Mouse (Mus musculus): Measurements from ENCODE around the gene Gng13.

Gng13 gene

DNA sequence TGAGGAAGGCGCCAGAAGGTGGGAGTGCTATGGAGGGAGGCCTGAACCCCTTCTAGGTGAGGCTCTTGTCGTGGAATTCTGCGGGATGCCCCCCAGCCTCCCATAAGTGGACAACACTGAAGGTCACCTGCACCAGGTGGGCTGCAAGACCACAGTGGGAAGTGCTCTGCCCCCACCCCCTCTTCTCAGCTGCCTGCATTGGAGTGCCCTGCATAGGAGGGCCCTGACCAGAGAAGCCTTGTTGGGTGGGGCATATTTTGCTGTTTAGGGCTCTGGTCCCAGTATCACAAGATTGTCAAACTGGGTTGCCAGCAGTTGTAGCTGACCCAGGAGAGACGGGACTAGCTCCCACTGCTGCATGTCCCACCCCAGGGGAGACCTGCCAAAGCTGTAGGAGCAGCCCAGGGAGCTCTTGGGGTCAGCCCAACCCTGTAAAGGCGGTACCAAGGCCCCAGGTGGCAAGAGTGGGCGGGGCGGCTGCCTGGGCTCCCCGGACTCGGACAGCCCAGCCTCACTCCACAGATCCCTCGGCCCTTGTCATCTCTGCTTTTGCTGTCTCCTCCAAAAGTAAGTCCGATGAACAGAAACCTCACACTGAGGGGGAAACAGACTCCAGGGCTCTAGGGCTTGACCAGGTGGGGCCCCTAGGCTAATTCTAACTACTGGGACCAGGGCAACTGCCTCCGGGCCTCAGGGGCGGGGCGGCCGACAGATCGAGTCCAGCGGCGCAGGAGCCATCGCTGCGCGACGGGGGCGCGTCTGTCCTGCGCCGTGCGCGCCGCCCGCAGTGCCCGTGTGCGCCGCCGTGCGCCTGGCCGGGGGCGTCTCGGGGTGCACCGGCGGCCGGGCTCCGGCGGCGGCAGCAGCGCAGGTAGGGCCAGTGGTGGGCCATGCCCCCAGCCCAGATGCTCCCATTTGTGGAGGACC is at the start of gene Gng13:
Gng13 (plus strand) TSS at position 461 of the 927 bp plus-strand sequence.
- no peak for DNase-seq (ENCODE audit: extremely low read depth, low read depth, low spot score)

GRCm38 (mm10) chr17:25668481-25669055 is 48.4 kb upstream of the Gng13 start:
- no peak for DNase-seq (ENCODE audit: extremely low read depth, low read depth, low spot score)

- no peak for DNase-seq (ENCODE audit: extremely low read depth, low read depth, low spot score)
These were observed 44.0 kb upstream of the Gng13 start for GRCm38 (mm10) chr17:25672982-25673381.

DNA sequence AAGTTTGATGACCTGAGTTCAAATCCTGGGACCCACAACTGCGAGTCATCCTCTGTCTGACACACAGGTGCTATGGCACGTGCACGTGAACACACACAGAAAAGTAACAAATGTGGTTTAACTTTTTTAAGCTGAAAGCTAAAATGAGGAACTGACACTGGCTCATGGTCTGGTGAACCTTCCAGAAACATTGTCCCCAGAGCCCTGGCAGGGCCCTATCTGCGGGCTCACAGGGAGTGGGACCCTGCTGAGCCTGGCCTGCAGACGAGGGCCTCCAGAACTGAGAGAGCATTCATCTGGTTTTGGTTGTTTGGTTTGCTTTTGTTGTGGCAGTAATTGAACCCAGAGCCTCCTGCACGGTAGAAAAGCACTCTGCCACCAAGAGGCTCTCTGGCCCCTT is 39.0 kb upstream of the Gng13 start:
- no peak for DNase-seq (ENCODE audit: extremely low read depth, low read depth, low spot score)

- DNase-seq (ENCODE audit: extremely low read depth, low read depth, low spot score) = no peak
These were observed 37.2 kb upstream of the Gng13 start for GRCm38 (mm10) chr17:25679818-25680217.

- DNase-seq (ENCODE audit: extremely low read depth, low read depth, low spot score) = no peak
These were observed 35.3 kb upstream of the Gng13 start for GRCm38 (mm10) chr17:25681636-25682035.

DNA sequence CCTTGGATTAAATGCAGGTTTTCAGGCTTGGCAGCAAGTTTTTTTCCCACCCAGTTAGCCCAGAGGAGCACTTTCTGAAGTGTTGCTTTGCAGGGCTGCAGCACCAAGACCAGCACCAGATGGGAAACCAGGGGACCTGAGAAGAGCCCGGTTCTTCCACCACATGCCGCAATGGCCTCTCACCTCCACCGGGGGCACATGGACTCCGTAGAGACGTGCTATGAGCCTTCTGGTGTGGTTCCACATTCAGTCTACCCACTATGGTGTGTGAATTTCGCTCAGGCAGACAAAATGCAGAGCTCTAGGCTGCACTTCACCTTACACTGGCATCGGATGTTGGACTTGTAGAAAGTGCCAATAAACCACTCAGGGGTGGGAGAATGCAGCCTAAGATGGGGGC is 30.6 kb upstream of the Gng13 start:
- no peak for DNase-seq (ENCODE audit: extremely low read depth, low read depth, low spot score)

- DNase-seq (ENCODE audit: extremely low read depth, low read depth, low spot score) = no peak
These were observed 28.0 kb upstream of the Gng13 start for GRCm38 (mm10) chr17:25688922-25689321.

GRCm38 (mm10) chr17:25696263-25696662 is 20.7 kb upstream of the Gng13 start:
- DNase-seq (ENCODE audit: extremely low read depth, low read depth, low spot score) = no peak

- DNase-seq (ENCODE audit: extremely low read depth, low read depth, low spot score) = no peak
These were observed 18.5 kb upstream of the Gng13 start for GRCm38 (mm10) chr17:25698446-25698845.

- DNase-seq (ENCODE audit: extremely low read depth, low read depth, low spot score) = no peak
These were observed 16.0 kb upstream of the Gng13 start for GRCm38 (mm10) chr17:25700863-25701496.

- DNase-seq (ENCODE audit: extremely low read depth, low read depth, low spot score) = no peak
These were observed 7.0 kb upstream of the Gng13 start for GRCm38 (mm10) chr17:25709994-25710393.

GRCm38 (mm10) chr17:25711136-25711535 is 5.8 kb upstream of the Gng13 start:
- no peak for DNase-seq (ENCODE audit: extremely low read depth, low read depth, low spot score)

- DNase-seq (ENCODE audit: extremely low read depth, low read depth, low spot score) = no peak
These were observed 1.3 kb upstream of the Gng13 start for GRCm38 (mm10) chr17:25715627-25716026.

DNA sequence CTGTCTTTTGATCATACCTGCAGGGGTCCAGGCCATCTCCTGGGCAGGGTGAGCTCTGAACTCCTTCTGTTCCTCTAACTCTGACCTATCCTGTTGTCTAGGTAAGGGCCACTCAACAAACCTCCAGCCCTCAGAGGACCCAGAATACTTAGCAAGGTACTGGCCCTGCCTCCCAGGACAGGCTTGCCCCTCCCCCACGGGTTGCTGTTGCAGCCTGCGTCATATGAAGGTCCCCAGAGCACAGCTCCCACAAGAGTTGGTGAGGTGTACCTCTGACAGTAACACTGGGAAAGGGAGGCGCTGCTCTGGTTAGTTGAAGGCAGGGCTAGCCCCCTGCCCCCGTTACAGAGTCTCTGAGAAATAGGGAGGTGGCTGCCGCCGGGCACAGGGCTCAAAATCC is 841 bp upstream of the Gng13 start:
- DNase-seq (ENCODE audit: extremely low read depth, low read depth, low spot score) = no peak

GRCm38 (mm10) chr17:25717691-25718090 is 720 bp downstream of the Gng13 start:
- no peak for DNase-seq (ENCODE audit: extremely low read depth, low read depth, low spot score)

- no peak for DNase-seq (ENCODE audit: extremely low read depth, low read depth, low spot score)
These were observed 4.5 kb downstream of the Gng13 start for GRCm38 (mm10) chr17:25721476-25721875.

DNA sequence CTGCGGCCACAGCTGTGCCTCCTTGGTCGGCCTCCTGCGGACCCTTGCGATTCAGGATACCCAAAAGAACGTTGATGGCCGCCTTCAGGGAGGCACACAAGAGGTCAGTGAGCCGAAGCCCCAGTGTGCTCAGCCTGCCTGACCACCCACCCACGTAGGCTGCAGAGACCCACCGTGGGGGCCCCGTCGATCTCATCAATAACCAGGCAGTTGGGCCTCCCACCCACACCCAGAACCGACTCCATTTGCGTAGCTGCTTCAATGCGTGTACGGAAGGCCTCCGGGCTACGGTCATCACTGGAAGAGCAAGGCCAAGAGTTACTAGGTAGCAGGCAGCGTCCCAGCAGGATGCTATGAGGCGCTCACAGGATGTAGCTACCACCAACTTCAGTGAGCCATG is 6.5 kb downstream of the Gng13 start:
- DNase-seq (ENCODE audit: extremely low read depth, low read depth, low spot score) = no peak

DNA sequence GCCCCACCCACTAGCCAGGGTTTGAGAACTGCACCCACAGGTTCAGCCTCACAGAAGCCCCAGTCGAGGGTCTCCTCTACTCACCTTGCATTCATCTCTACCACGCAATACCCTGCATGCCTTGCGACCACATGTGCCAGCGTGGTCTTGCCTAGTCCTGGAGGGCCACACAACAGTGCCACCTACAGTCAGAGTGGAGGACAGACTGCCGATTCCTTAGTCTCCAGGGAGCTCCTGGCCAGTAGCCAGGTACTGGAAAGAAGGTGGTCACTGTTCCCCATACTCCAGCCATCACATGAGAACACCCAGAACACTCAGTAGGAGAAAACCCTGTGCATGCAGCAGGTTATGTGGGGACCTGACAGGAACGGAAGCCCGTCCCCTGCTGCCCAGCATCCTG is 6.9 kb downstream of the Gng13 start:
- no peak for DNase-seq (ENCODE audit: extremely low read depth, low read depth, low spot score)

GRCm38 (mm10) chr17:25725264-25725663 is 8.3 kb downstream of the Gng13 start:
- no peak for DNase-seq (ENCODE audit: extremely low read depth, low read depth, low spot score)

DNA sequence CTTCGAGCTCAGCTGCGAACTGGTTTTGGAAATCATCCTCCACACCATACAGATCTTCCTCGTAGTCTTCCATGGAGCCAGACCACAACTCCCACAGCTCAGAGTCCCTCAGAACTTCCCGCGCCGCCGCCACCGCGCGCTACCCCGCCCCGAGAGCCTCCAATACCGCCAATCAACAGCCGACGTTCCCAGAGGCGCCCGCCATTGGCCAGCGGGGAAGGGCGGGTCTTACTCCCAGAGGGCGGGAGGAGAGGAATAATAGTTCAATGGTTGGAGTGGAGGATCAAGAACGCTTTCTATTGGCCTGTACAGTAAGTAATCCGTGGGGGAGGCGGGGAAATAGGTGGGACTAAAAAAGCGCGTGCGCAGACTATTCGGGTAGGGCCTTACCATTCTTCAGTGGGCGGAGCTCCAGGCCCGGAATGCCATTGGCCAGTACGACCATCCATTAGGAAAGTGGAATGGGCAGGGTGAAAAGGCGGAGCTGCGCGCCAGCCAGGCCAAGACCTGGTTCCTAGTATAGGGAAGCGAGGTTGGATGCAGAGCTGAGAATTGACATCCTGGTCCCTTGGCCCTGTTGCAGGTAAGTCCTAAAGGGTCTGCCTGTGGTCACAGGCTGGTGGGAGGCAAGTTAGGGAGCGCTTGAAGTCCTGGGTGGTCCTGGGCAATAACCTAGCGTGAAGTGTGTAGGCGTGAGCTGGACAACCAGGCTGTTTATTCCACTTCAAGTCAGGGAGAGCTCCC is 10.5 kb downstream of the Gng13 start, which contains the start of the genes Chtf18 and Rpusd1:
Chtf18 (minus strand) TSS at position 155 of the 744 bp plus-strand sequence.
Rpusd1 (plus strand) TSS at position 406 of the 744 bp plus-strand sequence.
- peak; percentile 94 for DNase-seq (ENCODE audit: extremely low read depth, low read depth, low spot score)

Data from fat pad, adult 2 months (tissue).